13 mouse cellular contexts compared by ENCODE assay signal in the genomic region with DNA sequence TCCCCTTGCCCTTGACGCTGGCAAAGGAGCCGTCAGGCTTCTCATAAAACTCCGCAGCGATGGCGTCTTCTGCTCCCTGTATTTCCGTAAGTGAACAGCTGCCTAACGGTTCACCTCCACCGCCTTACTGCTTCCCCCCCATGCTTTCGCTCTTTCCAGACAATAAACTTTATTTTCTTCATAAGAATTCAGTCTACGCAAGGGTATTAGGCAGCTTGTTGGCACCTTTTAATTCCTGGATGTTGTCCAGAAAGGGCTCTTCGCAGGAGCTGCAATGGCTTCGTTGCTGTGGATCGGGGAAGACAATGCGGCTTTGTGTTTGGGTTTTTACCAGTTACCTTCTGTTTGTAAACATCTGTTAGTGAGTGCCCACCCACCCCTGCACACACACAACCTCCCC.
DNase-seq lines count a peak whose midpoint lies in the region; ATAC-seq and TF ChIP-seq lines count a peak whose summit lies in the region.
"Had no signal": no experiment of that assay in that cellular context is flagged by ENCODE, and none has a peak within 500 bp of the region (broad histone marks: within the 10 kb centered on the region; RNA-seq: fewer than 3 reads in every experiment).

No protein-coding gene starts in this region.

- H3K4me2 ChIP-seq in neural tube, embryonic 13.5 days = 0 out of 2 replicates have a peak overlapping the region, but pooled peaks have one; percentile 11
- H3K4me2 ChIP-seq in neural tube, embryonic 15.5 days = peak overlapping the region; percentile 29
- H3K4me2 ChIP-seq: heart, embryonic 15.5 days; kidney, embryonic 15.5 days; lung, embryonic 15.5 days had no signal

- H3K36me3 ChIP-seq in neural tube, embryonic 13.5 days = no peaks in the 10 kb centered on the region
- no peaks in the 10 kb centered on the region for H3K36me3 ChIP-seq in neural tube, embryonic 15.5 days
- H3K36me3 ChIP-seq: heart, embryonic 15.5 days; kidney, embryonic 15.5 days; lung, embryonic 15.5 days had no signal

- 53% methylated on average over 14 of the region's 14 CpGs for WGBS in neural tube, embryonic 13.5 days
- 41% methylated on average over 14 of the region's 14 CpGs for WGBS in neural tube, embryonic 15.5 days

- peaks cover 18% of the 10 kb centered on the region for H3K4me1 ChIP-seq in neural tube, embryonic 13.5 days (replicated peaks)
- no peaks in the 10 kb centered on the region for H3K4me1 ChIP-seq in cortical plate, adult 2 months (ENCODE audit: control insufficient read depth, insufficient read depth, low read length)
- H3K4me1 ChIP-seq in neural tube, embryonic 15.5 days = peaks cover 14% of the 10 kb centered on the region
- H3K4me1 ChIP-seq: heart, embryonic 15.5 days; kidney, embryonic 15.5 days; lung, embryonic 15.5 days had no signal

- no peaks in the 10 kb centered on the region for H3K9me3 ChIP-seq in neural tube, embryonic 13.5 days
- H3K9me3 ChIP-seq in neural tube, embryonic 15.5 days (replicated peaks) = no peaks in the 10 kb centered on the region
- H3K9me3 ChIP-seq: heart, embryonic 15.5 days; kidney, embryonic 15.5 days; lung, embryonic 15.5 days had no signal

- TF ChIP-seq CTCF in cortical plate, adult 2 months (IDR thresholded peaks at IDR 0.05; ENCODE audit: extremely low read depth, insufficient read depth, low read length) = no peak

- H3K27me3 ChIP-seq in neural tube, embryonic 13.5 days = no peaks in the 10 kb centered on the region
- no peaks in the 10 kb centered on the region for H3K27me3 ChIP-seq in neural tube, embryonic 15.5 days (replicated peaks)
- H3K27me3 ChIP-seq: heart, embryonic 15.5 days; kidney, embryonic 15.5 days had no signal

- H3K9ac ChIP-seq in neural tube, embryonic 13.5 days = no peak overlapping the region
- H3K9ac ChIP-seq in neural tube, embryonic 15.5 days (replicated peaks) = no peak overlapping the region
- H3K9ac ChIP-seq: heart, embryonic 15.5 days; kidney, embryonic 15.5 days; lung, embryonic 15.5 days had no signal

- peak overlapping the region; percentile 67 for H3K27ac ChIP-seq in neural tube, embryonic 13.5 days (replicated peaks)
- no peak overlapping the region for H3K27ac ChIP-seq in cortical plate, adult 2 months (ENCODE audit: insufficient read depth, low read length)
- 0 out of 2 replicates have a peak overlapping the region, but pooled peaks have one; percentile 14 for H3K27ac ChIP-seq in neural tube, embryonic 15.5 days (replicated peaks)
- H3K27ac ChIP-seq: heart, embryonic 15.5 days; kidney, embryonic 15.5 days; lung, embryonic 15.5 days; stomach, postnatal 0 days had no signal

- TF ChIP-seq POLR2A in cortical plate, adult 2 months (IDR thresholded peaks at IDR 0.05; ENCODE audit: extremely low read depth, insufficient read depth, low read length) = no peak

- DNase-seq in kidney, adult 18-20 months = peak; percentile 13
- DNase-seq in kidney, postnatal 10 days = no peak
- DNase-seq in neural tube, embryonic 10.5 days (ENCODE audit: extremely low spot score, low spot score) = no peak
- DNase-seq in urinary bladder, adult 18-20 months (ENCODE audit: low spot score in 2 of 2) = no peak
- DNase-seq: embryo, embryonic 11 days; thymus, postnatal 25 days had no signal

- no peak overlapping the region for H3K4me3 ChIP-seq in neural tube, embryonic 13.5 days
- peak overlapping the region; percentile 4; the same call in 1 of the 2 replicates for H3K4me3 ChIP-seq in cortical plate, adult 2 months (ENCODE audit: insufficient read depth, low read length)
- H3K4me3 ChIP-seq in neural tube, embryonic 15.5 days (replicated peaks) = no peak overlapping the region
- H3K4me3 ChIP-seq: heart, embryonic 15.5 days; kidney, embryonic 15.5 days; lung, embryonic 15.5 days had no signal

- peak; percentile 23; the same call in 1 of the 2 replicates for ATAC-seq in neural tube, embryonic 13.5 days (ENCODE audit: low read depth)
- no peak for ATAC-seq in neural tube, embryonic 15.5 days (ENCODE audit: low FRiP score)
